Mouse (Mus musculus) CH12.LX (cell line): ENCODE measurements around the gene Ripk1. TPM values are rescaled to one million over a fixed set of nuclear protein-coding genes. Genes with fewer than 3 reads are reported as not detected.

ENCODE experiments used
- DNase-seq: peaks from one replicate; pipeline ENCODE4 v3.0.0-alpha.2; 2013; ENCODE audit errors: extremely low read depth
- H3K27ac ChIP-seq: 2 replicates; pipeline ENCODE4 v1.5.1; 2012; ENCODE audit warnings: low read depth, mild to moderate bottlenecking, control low read depth, moderate library complexity; ENCODE audit not compliant: insufficient read depth
- H3K27me3 ChIP-seq: replicated peaks from 2 replicates; pipeline ENCODE3; 2012; ENCODE audit warnings: inconsistent platforms
- H3K36me3 ChIP-seq, 2 experiments: replicated peaks in 1 of 2; 2 replicates each; pipeline versions ENCODE3 to v1.6.1; 2012; ENCODE audit warnings: inconsistent platforms in 1 of 2, low read length in 1 of 2, mild to moderate bottlenecking in 1 of 2, mixed read lengths in 1 of 2, moderate library complexity in 1 of 2; ENCODE audit not compliant: control insufficient read depth in 1 of 2, insufficient read depth in 1 of 2
- H3K4me1 ChIP-seq, 2 experiments: 2 replicates each; pipeline ENCODE4 v1.6.1; 2012; ENCODE audit warnings: inconsistent platforms in 1 of 2, moderate library complexity in 1 of 2; ENCODE audit not compliant: insufficient read depth in 2 of 2, control insufficient read depth in 1 of 2
- H3K4me2 ChIP-seq: 2 replicates; pipeline ENCODE4 v1.6.1; 2012; ENCODE audit warnings: low read depth, mild to moderate bottlenecking, control low read depth; ENCODE audit not compliant: poor library complexity, insufficient read depth, severe bottlenecking
- H3K4me3 ChIP-seq, 3 experiments: fragments of 150-350 bp in 1 of 3; sonication (generic) in 1 of 3; replicated peaks in 1 of 3; 2 replicates each; pipeline versions ENCODE3 to v1.5.1; 2011 to 2012; ENCODE audit warnings: low read depth in 2 of 3, low read length in 2 of 3, mild to moderate bottlenecking in 2 of 3, moderate library complexity in 2 of 3, control low read depth in 1 of 3, improper control_type of control experiment in 1 of 3, inconsistent platforms in 1 of 3, mixed read lengths in 1 of 3; ENCODE audit not compliant: poor library complexity in 1 of 3
- H3K79me2 ChIP-seq: replicated peaks from 2 replicates; pipeline ENCODE4 v1.6.1; 2012; ENCODE audit warnings: mild to moderate bottlenecking, moderate library complexity; ENCODE audit not compliant: control insufficient read depth, poor library complexity, insufficient read depth, severe bottlenecking; ENCODE audit errors: extremely low read depth
- H3K9ac ChIP-seq: 2 replicates; pipeline ENCODE4 v1.6.1; 2012; ENCODE audit warnings: low read depth, mild to moderate bottlenecking, control low read depth, moderate library complexity; ENCODE audit not compliant: insufficient read depth
- H3K9me3 ChIP-seq: replicated peaks from 2 replicates; pipeline ENCODE3; 2012; ENCODE audit warnings: low read length, inconsistent platforms, mixed read lengths
- BHLHE40 ChIP-seq: IDR thresholded peaks from 2 replicates; pipeline ENCODE4 v1.6.1; 2011; ENCODE audit warnings: mild to moderate bottlenecking, low read depth, low read length, improper control_type of control experiment
- CTCF ChIP-seq, 2 experiments: IDR thresholded peaks in 1 of 2; conservative IDR thresholded peaks in 1 of 2; 2 replicates each; pipeline ENCODE4 v1.5.1; 2011 to 2012; ENCODE audit warnings: low read depth in 2 of 2, low read length in 2 of 2, improper control_type of control experiment in 1 of 2, inconsistent platforms in 1 of 2, mild to moderate bottlenecking in 1 of 2, moderate library complexity in 1 of 2
- EP300 ChIP-seq: IDR thresholded peaks from 2 replicates; pipeline ENCODE4 v1.6.1; 2011; ENCODE audit warnings: low read length, improper control_type of control experiment
- HCFC1 ChIP-seq: IDR thresholded peaks from 2 replicates; pipeline ENCODE4 v1.6.1; 2012; ENCODE audit warnings: low read depth, mild to moderate bottlenecking, inconsistent platforms, low read length, improper control_type of control experiment
- IRF4 ChIP-seq: IDR thresholded peaks from 2 replicates; pipeline ENCODE4 v1.6.1; 2014; ENCODE audit warnings: low read depth, mild to moderate bottlenecking, inconsistent platforms, low read length, improper control_type of control experiment
- MAZ ChIP-seq: IDR thresholded peaks from 2 replicates; pipeline ENCODE4 v1.6.1; 2012; ENCODE audit warnings: low read depth, mild to moderate bottlenecking, inconsistent platforms, low read length, improper control_type of control experiment, moderate library complexity
- MXI1 ChIP-seq: IDR thresholded peaks from 2 replicates; pipeline ENCODE4 v1.6.1; 2011; ENCODE audit warnings: mild to moderate bottlenecking, low read depth, low read length, improper control_type of control experiment
- NELFE ChIP-seq: IDR thresholded peaks from 2 replicates; pipeline ENCODE4 v1.6.1; 2011; ENCODE audit warnings: low read depth, low read length, improper control_type of control experiment
- POLR2AphosphoS2 ChIP-seq: IDR thresholded peaks from 2 replicates; pipeline ENCODE4 v1.6.1; 2011; ENCODE audit warnings: low read depth, low read length, improper control_type of control experiment
- SIN3A ChIP-seq: IDR thresholded peaks from 2 replicates; pipeline ENCODE4 v1.6.1; 2012; ENCODE audit warnings: low read length, improper control_type of control experiment, inconsistent platforms
- SMC3 ChIP-seq: IDR thresholded peaks from 2 replicates; pipeline ENCODE4 v1.6.1; 2011; ENCODE audit warnings: low read depth, low read length, improper control_type of control experiment
- UBTF ChIP-seq: IDR thresholded peaks from 2 replicates; pipeline ENCODE4 v1.6.1; 2012; ENCODE audit warnings: low read depth, mild to moderate bottlenecking, inconsistent platforms, low read length, improper control_type of control experiment, moderate library complexity
- USF1 ChIP-seq: IDR thresholded peaks from 2 replicates; pipeline ENCODE4 v1.6.1; 2014; ENCODE audit warnings: low read depth, mild to moderate bottlenecking, inconsistent platforms, low read length, improper control_type of control experiment
- ZKSCAN1 ChIP-seq: IDR thresholded peaks from 2 replicates; pipeline ENCODE4 v1.6.1; 2012; ENCODE audit warnings: low read depth, inconsistent platforms, low read length, improper control_type of control experiment, borderline replicate concordance
- ZMIZ1 ChIP-seq: IDR thresholded peaks from 2 replicates; pipeline ENCODE4 v1.6.1; 2012; ENCODE audit warnings: low read depth, mild to moderate bottlenecking, inconsistent platforms, low read length, improper control_type of control experiment
- dilution Hi-C: fragments of 300-500 bp; cut with MboI; formaldehyde crosslinking; loops from 2 replicates; pipeline ENCODE4 v1.14.3; 2020; ENCODE audit warnings: low sequenced_read_pairs; ENCODE audit not compliant: extremely low pct_unique_long_range_greater_than_20kb, extremely low pct_ligation_motif_present
- in situ Hi-C: fragments of 300-500 bp; cut with MboI; formaldehyde crosslinking; loops from 3 replicates; pipeline ENCODE4 v1.14.3; 2019; ENCODE audit warnings: low sequenced_read_pairs, low pct_ligation_motif_present, low pct_unique_long_range_greater_than_20kb, mixed read lengths
- polyA plus RNA-seq: library from polyadenylated mRNA; unstranded; fragments of >175 nt; gene quantifications from 2 replicates; pipeline ENCODE4 v1.2.1, GENCODE M21; 2012; ENCODE audit warnings: low read depth; ENCODE audit not compliant: insufficient read length
- total RNA-seq, 2 experiments: library from RNA; depleted of rRNA; stranded (reverse); fragments of 300-350 nt in 1 of 2; fragments of >200 nt in 1 of 2; gene quantifications; 2 replicates each; pipeline ENCODE4 v1.2.3; 2012 to 2014

The Ripk1 gene
- total and polyA plus RNA-seq, 3 experiments = 13.1 to 18.6 (median 16.6) TPM

- Histone ChIP-seq H3K27me3 (no peaks in the 10 kb centered on the region), H3K9ac (no peak overlapping the region), H3K79me2 (no peaks in the 10 kb centered on the region), H3K4me1 (peaks cover 12 to 28% of the 10 kb centered on the region in 2 experiments), H3K36me3 (peaks cover 9 to 62% of the 10 kb centered on the region in 2 experiments), H3K4me3 (no peak overlapping the region), H3K27ac (no peak overlapping the region), H3K4me2 (no peak overlapping the region; the same call in 1 of the 2 replicates), H3K9me3 (peaks cover 7% of the 10 kb centered on the region)
- no peak for DNase-seq
- no peak for TF ChIP-seq ZKSCAN1
- 0 out of 2 replicates have a peak, but pooled peaks have one; percentile 22 for TF ChIP-seq IRF4
- TF ChIP-seq CTCF (conservative IDR thresholded peaks at IDR 0.05 in 1 of 2, IDR thresholded peaks at IDR 0.05 in 1 of 2; ENCODE audit: low read depth in 2 of 2, low read length in 2 of 2) = 0 out of 4 replicates have a peak, but pooled peaks of 1 of the 2 experiments have one; percentile 7
- dilution Hi-C loops = no loop called here
- in situ Hi-C loops = loop anchor here (5.0 kb wide), 2 partner anchors 81 to 111 kb away; partner anchors contain the start of genes Psmg4 and Tubb2b
Measured at GRCm38 (mm10) chr13:34051692-34052091, 49.5 kb downstream of the Ripk1 start.

- dilution Hi-C loops = no loop called here
- Histone ChIP-seq H3K27ac (no peak overlapping the region), H3K79me2 (no peaks in the 10 kb centered on the region), H3K36me3 (peaks cover 7 to 54% of the 10 kb centered on the region in 2 experiments), H3K4me3 (no peak overlapping the region), H3K9me3 (peaks cover 5% of the 10 kb centered on the region), H3K4me2 (no peak overlapping the region), H3K27me3 (no peaks in the 10 kb centered on the region), H3K9ac (no peak overlapping the region), H3K4me1 (peaks cover 12 to 20% of the 10 kb centered on the region in 2 experiments)
- no peak for DNase-seq
- in situ Hi-C loops = loop anchor here (5.0 kb wide), 2 partner anchors 79 to 109 kb away; partner anchors contain the start of genes Psmg4 and Tubb2b
- TF ChIP-seq HCFC1 = no peak
- TF ChIP-seq ZMIZ1 = no peak
- no peak for TF ChIP-seq UBTF
- no peak for TF ChIP-seq SMC3
- no peak for TF ChIP-seq NELFE
- TF ChIP-seq SIN3A = no peak
- TF ChIP-seq ZKSCAN1 = no peak
- no peak for TF ChIP-seq EP300
- TF ChIP-seq MXI1 = no peak
- TF ChIP-seq MAZ = no peak
- no peak for TF ChIP-seq USF1
- no peak for TF ChIP-seq BHLHE40
- TF ChIP-seq POLR2AphosphoS2 = no peak
Measured at GRCm38 (mm10) chr13:34053673-34054282, 51.6 kb downstream of the Ripk1 start.
